Mouse (Mus musculus) lung, embryonic 15.5 days (tissue): Measurements from ENCODE around the gene Svop. TPM values are rescaled to one million over a fixed set of nuclear protein-coding genes. Genes with fewer than 3 reads are reported as not detected.

ENCODE experiments used
- ATAC-seq: fragments of 200-750 bp; cut with Nextera tagmentation; 2 replicates; pipeline ENCODE4 v1.8.0; 2017; ENCODE audit warnings: moderate number of reproducible peaks, borderline replicate concordance; ENCODE audit not compliant: low FRiP score, low TSS enrichment; ENCODE audit errors: extremely low read depth
- H3K27ac ChIP-seq: fragments of 300-500 bp; sonication (generic); 2 replicates; pipeline ENCODE4 v1.5.1; 2015; ENCODE audit warnings: moderate library complexity, mild to moderate bottlenecking, inconsistent platforms
- H3K27me3 ChIP-seq: fragments of 300-500 bp; sonication (generic); 2 replicates; pipeline ENCODE4 v1.6.1; 2015; ENCODE audit warnings: inconsistent platforms
- H3K36me3 ChIP-seq: fragments of 300-500 bp; sonication (generic); 2 replicates; pipeline ENCODE4 v1.6.1; 2015; ENCODE audit warnings: inconsistent platforms
- H3K4me1 ChIP-seq: fragments of 300-500 bp; sonication (generic); 2 replicates; pipeline ENCODE4 v1.6.1; 2015; ENCODE audit warnings: inconsistent platforms
- H3K4me2 ChIP-seq: fragments of 300-500 bp; sonication (generic); 2 replicates; pipeline ENCODE4 v1.6.1; 2015; ENCODE audit warnings: inconsistent platforms, mild to moderate bottlenecking, moderate library complexity
- H3K4me3 ChIP-seq: fragments of 300-500 bp; sonication (generic); 2 replicates; pipeline ENCODE4 v1.5.1; 2015; ENCODE audit warnings: mild to moderate bottlenecking, inconsistent platforms
- H3K9ac ChIP-seq: fragments of 300-500 bp; sonication (generic); 2 replicates; pipeline ENCODE4 v1.6.1; 2015; ENCODE audit warnings: inconsistent platforms
- H3K9me3 ChIP-seq: fragments of 300-500 bp; sonication (generic); 2 replicates; pipeline ENCODE4 v1.6.1; 2016; ENCODE audit warnings: inconsistent platforms
- WGBS: fragments of 180-500 bp; shearing (Covaris S2); methylation state at CpG from one replicate; pipeline ENCODE4 v1.1.7; 2015; 5-methylcytosine and 5-hydroxymethylcytosine counted together
- polyA plus RNA-seq: library from polyadenylated mRNA; unstranded; fragments of >200 nt; fragmentation: Nextera tagmentation; extraction: Ambion mirVana; gene quantifications from 2 replicates; pipeline ENCODE4 v1.2.1, GENCODE M21; 2015

Svop gene
- polyA plus RNA-seq, 1 experiment from 2014 or later = 0.44 TPM

DNA sequence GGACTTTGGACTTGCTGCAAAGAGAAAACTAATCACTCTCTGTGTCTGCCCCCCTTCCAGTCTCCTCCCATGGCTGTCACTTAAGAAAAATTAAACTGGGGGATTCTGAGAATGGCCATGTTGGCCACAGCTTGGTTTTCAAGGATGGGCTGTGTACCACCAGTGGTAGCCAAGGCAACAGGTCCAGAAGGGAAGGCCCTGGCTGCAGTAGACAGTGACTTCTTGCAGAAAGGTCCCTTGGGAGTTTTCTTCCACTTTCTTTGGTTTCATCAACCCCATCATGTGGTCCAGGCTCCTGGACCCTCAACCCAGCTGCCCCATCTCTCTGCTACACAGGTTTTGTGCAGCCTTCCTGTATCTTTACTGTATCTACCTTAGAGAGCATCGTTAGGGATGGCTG is 50.5 kb downstream of the Svop start:
- Histone ChIP-seq H3K9ac (no peak overlapping the region), H3K4me2 (no peak overlapping the region), H3K27me3 (no peaks in the 10 kb centered on the region), H3K4me1 (peaks cover 4% of the 10 kb centered on the region), H3K9me3 (no peaks in the 10 kb centered on the region), H3K4me3 (no peak overlapping the region), H3K36me3 (no peaks in the 10 kb centered on the region), H3K27ac (no peak overlapping the region)
- no peak for ATAC-seq
- WGBS = 68% methylated on average over 1 of the region's 1 CpGs

DNA sequence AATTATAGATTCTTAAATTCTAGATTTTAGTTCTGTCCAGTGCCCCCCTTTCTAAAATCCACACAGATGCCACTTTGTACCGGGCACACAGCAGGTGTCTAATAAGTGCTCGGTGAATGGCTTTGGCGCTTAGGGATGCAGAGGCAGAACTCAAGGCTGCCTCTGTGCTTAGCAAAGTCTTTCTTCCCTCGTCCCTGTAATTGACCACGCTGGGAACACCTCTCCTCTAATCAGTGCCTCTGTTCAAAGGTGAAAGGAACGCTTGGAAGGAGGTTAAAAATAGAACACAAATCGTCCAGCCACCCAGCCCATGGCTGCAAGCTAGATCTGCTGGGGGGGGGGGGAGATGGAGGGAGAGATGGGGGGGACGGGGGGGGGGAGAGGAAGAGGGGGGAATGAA is 50.9 kb downstream of the Svop start:
- no peak overlapping the region for H3K27ac ChIP-seq
- H3K27me3 ChIP-seq = no peaks in the 10 kb centered on the region
- H3K4me2 ChIP-seq = no peak overlapping the region
- ATAC-seq = no peak
- no peak overlapping the region for H3K9ac ChIP-seq
- H3K36me3 ChIP-seq = no peaks in the 10 kb centered on the region
- 32% methylated on average over 7 of the region's 8 CpGs for WGBS
- peaks cover 4% of the 10 kb centered on the region for H3K4me1 ChIP-seq
- H3K4me3 ChIP-seq = no peak overlapping the region
- H3K9me3 ChIP-seq = no peaks in the 10 kb centered on the region

DNA sequence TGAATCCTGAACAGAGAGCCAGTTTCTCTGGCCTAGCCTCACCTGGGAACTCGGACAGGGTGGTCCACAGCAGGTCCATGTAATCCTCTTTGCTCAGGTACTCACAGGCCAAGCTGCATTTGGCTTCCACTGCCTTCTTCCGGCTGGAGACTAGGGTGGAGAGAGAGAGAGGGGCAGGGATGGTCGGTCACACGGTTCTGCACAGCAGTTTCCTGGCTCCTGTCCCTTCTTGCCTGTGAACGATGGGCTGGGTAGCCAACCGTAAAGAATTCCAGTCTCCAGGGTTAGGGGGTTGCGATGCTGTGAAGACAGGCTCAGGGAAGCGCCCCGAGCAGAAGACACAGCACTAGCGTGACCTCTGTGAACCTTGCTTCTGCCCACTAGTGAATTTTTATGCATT is 56.3 kb downstream of the Svop start:
- WGBS = 60% methylated on average over 10 of the region's 10 CpGs
- H3K4me3 ChIP-seq = no peak overlapping the region
- no peaks in the 10 kb centered on the region for H3K4me1 ChIP-seq
- H3K27ac ChIP-seq = no peak overlapping the region
- H3K9me3 ChIP-seq = no peaks in the 10 kb centered on the region
- H3K27me3 ChIP-seq = no peaks in the 10 kb centered on the region
- H3K36me3 ChIP-seq = no peaks in the 10 kb centered on the region
- ATAC-seq = no peak
- H3K9ac ChIP-seq = no peak overlapping the region
- H3K4me2 ChIP-seq = no peak overlapping the region

DNA sequence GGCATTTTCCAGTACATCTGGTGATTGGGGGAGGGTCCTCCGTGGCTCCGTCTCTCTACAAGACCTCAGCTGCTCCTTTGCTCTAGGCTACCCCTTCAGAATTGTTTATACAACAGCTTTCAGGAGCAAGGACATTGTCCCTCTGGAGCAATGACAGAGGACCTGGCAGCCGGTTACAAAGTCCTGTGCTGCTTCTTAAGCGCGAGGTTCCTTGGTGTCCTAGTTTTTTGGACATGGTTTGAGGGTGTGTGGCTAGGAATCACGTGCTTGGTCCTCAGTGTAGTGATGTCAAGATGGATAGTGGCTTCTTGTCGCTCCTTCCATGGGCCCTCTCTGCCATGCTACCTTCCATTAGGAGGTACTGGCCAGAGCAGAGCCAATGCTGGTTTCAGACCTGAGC is 57.0 kb downstream of the Svop start:
- Histone ChIP-seq H3K27ac (no peak overlapping the region), H3K4me2 (no peak overlapping the region), H3K4me3 (no peak overlapping the region), H3K9ac (no peak overlapping the region), H3K4me1 (no peaks in the 10 kb centered on the region), H3K27me3 (no peaks in the 10 kb centered on the region), H3K36me3 (no peaks in the 10 kb centered on the region), H3K9me3 (no peaks in the 10 kb centered on the region)
- WGBS = 62% methylated on average over 7 of the region's 7 CpGs
- no peak for ATAC-seq

GRCm38 (mm10) chr5:114032161-114032763 is 59.1 kb downstream of the Svop start:
- H3K4me3 ChIP-seq = no peak overlapping the region
- 79% methylated on average over 3 of the region's 3 CpGs for WGBS
- H3K27me3 ChIP-seq = no peaks in the 10 kb centered on the region
- H3K27ac ChIP-seq = no peak overlapping the region
- no peaks in the 10 kb centered on the region for H3K36me3 ChIP-seq
- H3K9me3 ChIP-seq = no peaks in the 10 kb centered on the region
- no peak overlapping the region for H3K4me2 ChIP-seq
- H3K4me1 ChIP-seq = no peaks in the 10 kb centered on the region
- no peak for ATAC-seq
- no peak overlapping the region for H3K9ac ChIP-seq

DNA sequence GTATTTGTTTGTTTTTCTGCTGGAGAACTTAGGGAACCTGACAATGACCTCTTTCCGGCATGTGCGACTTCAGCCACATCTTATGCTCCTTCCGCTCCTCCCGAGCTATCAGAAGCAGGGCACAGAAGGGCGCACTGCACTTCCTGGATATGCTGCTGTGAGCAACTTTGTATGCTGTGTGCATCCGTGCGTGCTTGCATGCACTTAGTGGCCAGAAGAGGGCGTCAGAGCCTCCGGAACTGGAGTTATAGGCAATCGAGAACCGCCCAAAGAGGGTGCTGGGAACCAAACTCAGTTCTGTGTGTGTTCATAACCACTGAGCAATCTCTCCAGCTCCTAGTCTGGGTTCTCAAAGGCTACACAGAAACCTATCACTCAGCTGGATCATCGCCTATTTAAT is 60.7 kb downstream of the Svop start:
- Histone ChIP-seq H3K27me3 (no peaks in the 10 kb centered on the region), H3K27ac (no peak overlapping the region), H3K36me3 (no peaks in the 10 kb centered on the region), H3K4me1 (no peaks in the 10 kb centered on the region), H3K9ac (no peak overlapping the region), H3K4me2 (no peak overlapping the region), H3K4me3 (no peak overlapping the region), H3K9me3 (no peaks in the 10 kb centered on the region)
- 90% methylated on average over 12 of the region's 12 CpGs for WGBS
- no peak for ATAC-seq

- WGBS = 77% methylated on average over 12 of the region's 12 CpGs
- Histone ChIP-seq H3K9ac (no peak overlapping the region), H3K27ac (no peak overlapping the region), H3K4me3 (no peak overlapping the region), H3K9me3 (no peaks in the 10 kb centered on the region), H3K36me3 (no peaks in the 10 kb centered on the region), H3K4me1 (no peaks in the 10 kb centered on the region), H3K27me3 (no peaks in the 10 kb centered on the region), H3K4me2 (no peak overlapping the region)
- ATAC-seq = no peak
Observed at GRCm38 (mm10) chr5:114028111-114028510, 63.3 kb downstream of the Svop start.

GRCm38 (mm10) chr5:114027217-114027944 is 64.0 kb downstream of the Svop start:
- no peak for ATAC-seq
- Histone ChIP-seq H3K27me3 (no peaks in the 10 kb centered on the region), H3K4me2 (no peak overlapping the region), H3K9me3 (no peaks in the 10 kb centered on the region), H3K27ac (no peak overlapping the region), H3K4me1 (no peaks in the 10 kb centered on the region), H3K36me3 (no peaks in the 10 kb centered on the region), H3K4me3 (no peak overlapping the region), H3K9ac (no peak overlapping the region)
- 77% methylated on average over 12 of the region's 12 CpGs for WGBS

DNA sequence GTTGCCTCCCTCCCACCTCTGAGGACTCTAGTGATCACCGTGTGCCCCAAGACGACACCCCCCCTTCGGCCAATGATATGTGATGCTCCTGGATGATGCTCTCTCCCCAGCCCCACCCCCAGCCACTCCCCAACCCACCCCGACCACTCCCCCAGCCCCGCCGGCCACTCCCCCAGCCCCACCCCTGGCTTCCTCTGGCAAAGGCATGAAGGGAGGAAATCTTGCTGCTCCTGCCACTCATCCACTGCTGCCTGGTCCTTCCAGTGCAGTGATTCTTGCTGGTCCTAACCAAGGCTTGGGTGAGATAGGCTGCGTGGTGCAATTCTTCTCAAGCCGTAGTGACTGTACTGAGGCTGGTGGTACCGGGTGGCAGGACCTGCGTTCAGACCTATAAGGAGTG is 66.5 kb downstream of the Svop start:
- H3K4me3 ChIP-seq = no peak overlapping the region
- 0 out of 2 replicates have a peak, but pooled peaks have one; percentile 10 for ATAC-seq
- no peak overlapping the region for H3K9ac ChIP-seq
- H3K9me3 ChIP-seq = no peaks in the 10 kb centered on the region
- H3K27me3 ChIP-seq = no peaks in the 10 kb centered on the region
- no peaks in the 10 kb centered on the region for H3K36me3 ChIP-seq
- WGBS = 7% methylated on average over 8 of the region's 10 CpGs
- no peaks in the 10 kb centered on the region for H3K4me1 ChIP-seq
- H3K27ac ChIP-seq = no peak overlapping the region
- no peak overlapping the region for H3K4me2 ChIP-seq

GRCm38 (mm10) chr5:114024390-114024789 is 67.0 kb downstream of the Svop start:
- Histone ChIP-seq H3K9me3 (no peaks in the 10 kb centered on the region), H3K27ac (no peak overlapping the region), H3K4me2 (no peak overlapping the region), H3K36me3 (no peaks in the 10 kb centered on the region), H3K9ac (no peak overlapping the region), H3K27me3 (no peaks in the 10 kb centered on the region), H3K4me3 (no peak overlapping the region), H3K4me1 (no peaks in the 10 kb centered on the region)
- ATAC-seq = no peak
- 44% methylated on average over 6 of the region's 6 CpGs for WGBS

- Histone ChIP-seq H3K36me3 (no peaks in the 10 kb centered on the region), H3K4me3 (no peak overlapping the region), H3K27me3 (no peaks in the 10 kb centered on the region), H3K4me1 (no peaks in the 10 kb centered on the region), H3K9me3 (no peaks in the 10 kb centered on the region), H3K27ac (no peak overlapping the region), H3K4me2 (no peak overlapping the region), H3K9ac (no peak overlapping the region)
- no peak for ATAC-seq
- WGBS = 57% methylated on average over 7 of the region's 7 CpGs
Observed at GRCm38 (mm10) chr5:114015121-114015520, 76.2 kb downstream of the Svop start.

- Histone ChIP-seq H3K4me3 (no peak overlapping the region), H3K4me2 (no peak overlapping the region), H3K9ac (no peak overlapping the region), H3K4me1 (no peaks in the 10 kb centered on the region), H3K36me3 (no peaks in the 10 kb centered on the region), H3K9me3 (no peaks in the 10 kb centered on the region), H3K27ac (no peak overlapping the region), H3K27me3 (no peaks in the 10 kb centered on the region)
- no peak for ATAC-seq
- WGBS = 58% methylated on average over 4 of the region's 4 CpGs
Observed at GRCm38 (mm10) chr5:114009049-114009448, 82.3 kb downstream of the Svop start.
